Mouse (Mus musculus): ENCODE results near the gene Gclm. TPM values are rescaled to one million over a fixed set of nuclear protein-coding genes. Genes with fewer than 3 reads are reported as not detected.

Gclm gene
- polyA plus RNA-seq, 1 experiment from 2014 or later = 391 TPM

DNA sequence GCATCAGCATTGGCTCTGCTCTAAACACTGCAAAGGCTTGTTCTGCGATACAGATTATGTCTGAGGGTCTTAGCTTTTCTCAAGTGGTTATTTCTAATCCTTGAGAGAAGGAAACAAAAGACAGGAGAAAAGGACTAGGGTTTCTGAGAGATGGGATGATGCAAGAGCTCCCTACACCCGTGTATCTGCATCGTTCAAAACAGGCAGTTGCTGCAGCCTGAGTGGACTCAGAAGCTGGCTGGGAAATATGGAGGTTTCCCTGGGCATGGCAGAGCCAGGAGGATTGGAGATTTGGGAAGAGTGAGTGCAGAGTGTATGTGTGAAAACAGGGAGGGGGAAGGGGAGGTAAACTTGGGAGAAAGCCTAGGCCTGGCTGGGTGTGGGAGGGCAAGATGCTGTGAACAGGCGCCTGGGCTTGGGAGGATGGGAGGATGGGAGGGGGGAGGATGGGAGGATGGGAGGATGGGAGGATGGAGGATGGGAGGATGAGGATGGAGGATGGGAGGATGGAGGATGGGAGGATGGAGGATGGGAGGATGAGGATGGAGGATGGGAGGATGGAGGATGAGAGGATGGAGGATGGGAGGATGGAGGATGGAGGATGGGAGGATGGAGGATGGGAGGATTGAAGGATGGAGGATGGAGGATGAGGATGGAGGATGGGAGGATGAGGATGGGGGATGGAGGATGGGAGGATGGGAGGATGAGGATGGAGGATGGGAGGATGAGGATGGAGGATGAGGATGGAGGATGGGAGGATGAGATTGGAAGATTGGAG is 62.7 kb downstream of the Gclm start:
- TF ChIP-seq EP300 (IDR thresholded peaks at IDR 0.05; ENCODE audit: low read depth) (no peak), CTCF (IDR thresholded peaks at IDR 0.05; ENCODE audit: low read depth) (no peak)

DNA sequence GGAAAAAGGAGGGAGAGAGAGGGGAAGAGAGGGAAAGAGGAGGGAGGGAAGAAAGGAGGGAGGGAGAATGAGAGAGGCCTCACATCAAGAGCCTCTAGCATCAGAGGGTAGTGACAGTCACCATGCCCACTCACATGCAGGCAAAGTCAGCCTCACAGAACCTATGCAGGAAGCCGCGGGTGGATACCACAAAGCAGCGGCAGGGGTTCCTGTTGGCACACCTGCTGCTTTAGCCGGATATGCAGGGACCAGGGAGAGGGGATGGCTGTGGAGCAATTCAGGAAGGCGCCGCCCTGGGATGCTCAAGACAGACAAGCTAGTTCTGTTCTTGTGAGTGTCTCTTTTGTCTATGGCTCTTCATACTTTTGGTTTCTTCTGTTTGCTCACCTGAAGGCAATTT is 63.6 kb downstream of the Gclm start:
- Histone ChIP-seq H3K27me3 (ENCODE audit: insufficient read depth, low read length) (no peaks in the 10 kb centered on the region), H3K4me3 (ENCODE audit: low read depth, low read length) (no peak overlapping the region), H3K4me1 (ENCODE audit: insufficient read depth) (peaks cover 4% of the 10 kb centered on the region), H3K9ac (replicated peaks) (no peak overlapping the region), H3K27ac (ENCODE audit: low read depth) (no peak overlapping the region), H3K4me2 (ENCODE audit: low read depth, low read length) (no peak overlapping the region), H3K9me3 (ENCODE audit: low read length) (no peaks in the 10 kb centered on the region), H3K36me3 (replicated peaks; ENCODE audit: insufficient read depth, low read length) (no peaks in the 10 kb centered on the region)
- DNase-seq (no peak), ATAC-seq (no peak)
- WGBS (ENCODE audit: insufficient replicate concordance) = 24% methylated on average over 6 of the region's 6 CpGs
- TF ChIP-seq EP300 (IDR thresholded peaks at IDR 0.05; ENCODE audit: low read depth) = no peak
- TF ChIP-seq CTCF (IDR thresholded peaks at IDR 0.05; ENCODE audit: low read depth) = no peak

More for the DNA sequence above, 62.7 kb downstream of the Gclm start:
- Histone ChIP-seq H3K4me2 (ENCODE audit: low read depth, low read length) (no peak overlapping the region), H3K27me3 (ENCODE audit: insufficient read depth, low read length) (no peaks in the 10 kb centered on the region), H3K4me3 (ENCODE audit: low read depth, low read length) (no peak overlapping the region), H3K4me1 (ENCODE audit: insufficient read depth) (no peaks in the 10 kb centered on the region), H3K9me3 (ENCODE audit: low read length) (no peaks in the 10 kb centered on the region), H3K27ac (ENCODE audit: low read depth) (no peak overlapping the region), H3K36me3 (replicated peaks; ENCODE audit: insufficient read depth, low read length) (no peaks in the 10 kb centered on the region), H3K9ac (replicated peaks) (no peak overlapping the region)
- ATAC-seq (no peak), DNase-seq (no peak)
- WGBS (ENCODE audit: insufficient replicate concordance) = 33% methylated on average over 4 of the region's 4 CpGs

DNA sequence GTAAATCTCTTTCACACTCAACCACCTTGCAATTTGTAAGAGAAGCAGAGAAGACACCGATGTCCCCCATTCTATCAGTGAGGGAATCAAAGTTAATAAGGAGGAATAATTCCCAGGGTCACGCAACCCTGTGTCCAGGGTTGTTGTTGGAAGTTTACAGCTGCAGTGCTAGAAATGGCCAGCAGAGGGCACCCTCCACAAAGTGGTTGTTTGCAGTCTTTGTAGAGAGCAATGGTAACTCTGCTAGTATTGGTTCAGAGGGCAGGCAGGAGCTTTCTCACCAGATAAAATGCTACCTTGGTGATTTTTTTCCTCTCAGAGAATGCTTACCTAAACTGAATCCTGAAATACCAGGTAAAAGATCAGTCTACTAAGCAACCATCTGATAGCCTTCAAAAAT is 66.7 kb downstream of the Gclm start:
- no peaks in the 10 kb centered on the region for H3K36me3 ChIP-seq (replicated peaks; ENCODE audit: insufficient read depth, low read length)
- 0 out of 2 replicates have a peak overlapping the region, but pooled peaks have one; percentile 64 for H3K27ac ChIP-seq (ENCODE audit: low read depth)
- TF ChIP-seq EP300 (IDR thresholded peaks at IDR 0.05; ENCODE audit: low read depth) (no peak), CTCF (IDR thresholded peaks at IDR 0.05; ENCODE audit: low read depth) (peak; percentile 97)
- no peaks in the 10 kb centered on the region for H3K9me3 ChIP-seq (ENCODE audit: low read length)
- ATAC-seq (peak; percentile 55), DNase-seq (peak; percentile 87)
- WGBS (ENCODE audit: insufficient replicate concordance) = 16% methylated on average over 2 of the region's 2 CpGs
- H3K4me1 ChIP-seq (ENCODE audit: insufficient read depth) = peaks cover 5% of the 10 kb centered on the region
- H3K4me3 ChIP-seq (ENCODE audit: low read depth, low read length) = no peak overlapping the region
- H3K4me2 ChIP-seq (ENCODE audit: low read depth, low read length) = no peak overlapping the region
- no peaks in the 10 kb centered on the region for H3K27me3 ChIP-seq (ENCODE audit: insufficient read depth, low read length)
- no peak overlapping the region for H3K9ac ChIP-seq (replicated peaks)

DNA sequence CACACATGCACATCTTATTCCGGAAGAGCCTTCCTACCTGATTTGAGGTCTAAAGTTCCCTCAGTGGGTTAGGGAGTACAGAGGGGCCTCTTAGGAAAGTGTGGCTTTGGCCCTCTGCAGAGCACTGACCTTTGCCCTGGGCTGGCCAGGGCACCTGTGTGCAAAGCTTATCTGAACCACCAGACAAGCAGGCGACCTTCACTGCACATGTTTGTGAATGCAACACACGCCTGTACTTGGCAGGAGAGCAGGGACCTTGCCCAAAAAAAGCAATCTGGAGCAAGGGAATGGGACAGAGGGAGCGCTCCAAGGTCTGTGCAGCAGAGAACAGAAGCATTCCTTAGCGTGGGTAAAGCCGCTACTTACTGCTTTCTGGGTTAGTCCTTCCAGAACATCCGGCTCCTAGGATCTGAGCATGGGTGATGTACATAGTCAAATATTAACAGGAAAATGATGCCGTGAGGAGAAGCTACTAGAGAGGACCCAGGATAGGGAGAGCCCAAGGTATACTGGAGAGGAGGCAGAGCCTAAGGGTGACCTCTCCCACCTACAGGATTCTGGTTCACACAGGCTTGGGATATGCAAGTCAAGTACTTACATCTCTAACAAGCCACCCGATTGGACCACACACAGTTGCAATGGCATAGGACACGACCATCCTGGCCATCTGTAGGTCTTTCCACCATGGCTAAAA is 67.7 kb downstream of the Gclm start:
- Histone ChIP-seq H3K4me3 (ENCODE audit: low read depth, low read length) (no peak overlapping the region), H3K9me3 (ENCODE audit: low read length) (no peaks in the 10 kb centered on the region), H3K36me3 (replicated peaks; ENCODE audit: insufficient read depth, low read length) (no peaks in the 10 kb centered on the region), H3K27me3 (ENCODE audit: insufficient read depth, low read length) (no peaks in the 10 kb centered on the region), H3K27ac (ENCODE audit: low read depth) (peak overlapping the region; percentile 64), H3K9ac (replicated peaks) (no peak overlapping the region), H3K4me1 (ENCODE audit: insufficient read depth) (peaks cover 5% of the 10 kb centered on the region), H3K4me2 (ENCODE audit: low read depth, low read length) (no peak overlapping the region)
- WGBS (ENCODE audit: insufficient replicate concordance) = 54% methylated on average over 10 of the region's 10 CpGs
- TF ChIP-seq EP300 (IDR thresholded peaks at IDR 0.05; ENCODE audit: low read depth) = no peak; the same call in 1 of the 2 replicates
- TF ChIP-seq CTCF (IDR thresholded peaks at IDR 0.05; ENCODE audit: low read depth) = no peak
- peak; percentile 94 for ATAC-seq
- DNase-seq = peak; percentile 65

DNA sequence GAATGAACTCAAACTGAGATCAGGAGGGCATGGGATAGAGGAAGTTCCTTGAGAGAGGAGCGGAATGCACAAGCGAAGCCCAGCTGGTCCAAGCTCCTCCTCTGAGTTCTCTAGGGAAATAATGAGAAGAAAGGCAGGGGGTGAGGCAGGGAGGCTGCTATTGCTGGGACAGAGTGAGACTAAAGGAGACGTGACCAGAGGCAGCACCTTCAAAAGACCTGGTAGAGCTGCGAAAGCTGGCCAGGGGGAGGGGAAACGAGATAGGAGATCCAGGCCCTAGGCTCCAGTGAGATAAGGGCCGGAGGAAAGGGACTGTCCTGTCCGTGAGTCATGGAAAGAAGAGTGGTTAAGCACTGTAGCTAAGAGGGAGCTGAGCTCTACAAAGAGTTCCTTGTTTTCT is 68.6 kb downstream of the Gclm start:
- peaks cover 5% of the 10 kb centered on the region for H3K4me1 ChIP-seq (ENCODE audit: insufficient read depth)
- DNase-seq (no peak), ATAC-seq (no peak)
- H3K27me3 ChIP-seq (ENCODE audit: insufficient read depth, low read length) = no peaks in the 10 kb centered on the region
- H3K4me2 ChIP-seq (ENCODE audit: low read depth, low read length) = no peak overlapping the region
- H3K9me3 ChIP-seq (ENCODE audit: low read length) = no peaks in the 10 kb centered on the region
- no peaks in the 10 kb centered on the region for H3K36me3 ChIP-seq (replicated peaks; ENCODE audit: insufficient read depth, low read length)
- WGBS (ENCODE audit: insufficient replicate concordance) = 33% methylated on average over 7 of the region's 7 CpGs
- H3K9ac ChIP-seq (replicated peaks) = no peak overlapping the region
- no peak overlapping the region for H3K4me3 ChIP-seq (ENCODE audit: low read depth, low read length)
- no peak for TF ChIP-seq CTCF (IDR thresholded peaks at IDR 0.05; ENCODE audit: low read depth)
- no peak for TF ChIP-seq EP300 (IDR thresholded peaks at IDR 0.05; ENCODE audit: low read depth)
- H3K27ac ChIP-seq (ENCODE audit: low read depth) = no peak overlapping the region

DNA sequence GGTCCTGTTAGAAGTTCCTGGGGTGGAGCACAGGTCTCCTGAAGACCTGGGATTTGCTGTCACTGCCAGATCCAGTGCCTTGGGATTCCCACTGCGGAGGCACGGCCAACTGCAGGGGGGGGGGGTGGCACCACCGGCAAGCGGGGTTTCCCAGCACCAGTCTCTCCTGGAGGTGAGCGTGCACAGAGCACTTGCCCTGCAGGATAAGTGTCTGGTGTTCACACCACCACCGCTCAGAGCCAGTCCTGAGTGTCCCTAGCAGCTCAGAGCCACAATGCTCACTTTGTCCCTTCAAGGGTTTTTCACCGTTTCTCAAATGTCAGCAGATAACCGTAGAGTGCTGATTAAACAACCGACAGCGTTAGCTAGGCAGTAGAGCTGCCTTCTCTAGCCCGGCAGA is 71.3 kb downstream of the Gclm start:
- no peaks in the 10 kb centered on the region for H3K36me3 ChIP-seq (replicated peaks; ENCODE audit: insufficient read depth, low read length)
- DNase-seq (no peak), ATAC-seq (no peak)
- H3K9ac ChIP-seq (replicated peaks) = no peak overlapping the region
- WGBS (ENCODE audit: insufficient replicate concordance) = 31% methylated on average over 11 of the region's 11 CpGs
- H3K4me2 ChIP-seq (ENCODE audit: low read depth, low read length) = peak overlapping the region; percentile 35; the same call in 1 of the 2 replicates
- H3K4me3 ChIP-seq (ENCODE audit: low read depth, low read length) = no peak overlapping the region
- no peaks in the 10 kb centered on the region for H3K27me3 ChIP-seq (ENCODE audit: insufficient read depth, low read length)
- TF ChIP-seq CTCF (IDR thresholded peaks at IDR 0.05; ENCODE audit: low read depth) = no peak
- no peaks in the 10 kb centered on the region for H3K9me3 ChIP-seq (ENCODE audit: low read length)
- H3K27ac ChIP-seq (ENCODE audit: low read depth) = no peak overlapping the region
- H3K4me1 ChIP-seq (ENCODE audit: insufficient read depth) = peaks cover 5% of the 10 kb centered on the region
